Mouse (Mus musculus) telencephalon, adult 2 months (tissue): ENCODE results near the gene Gm21294.
"Not testable (repeated sequence)": the region's sequence is repeated elsewhere in the genome, so short reads cannot be mapped to it uniquely, and the experiment has no call there.

Source experiments
- DNase-seq: peaks from one replicate; pipeline ENCODE4 v3.0.0-alpha.2; 2011; ENCODE audit warnings: low read depth, low spot score

The Gm21294 gene

DNA sequence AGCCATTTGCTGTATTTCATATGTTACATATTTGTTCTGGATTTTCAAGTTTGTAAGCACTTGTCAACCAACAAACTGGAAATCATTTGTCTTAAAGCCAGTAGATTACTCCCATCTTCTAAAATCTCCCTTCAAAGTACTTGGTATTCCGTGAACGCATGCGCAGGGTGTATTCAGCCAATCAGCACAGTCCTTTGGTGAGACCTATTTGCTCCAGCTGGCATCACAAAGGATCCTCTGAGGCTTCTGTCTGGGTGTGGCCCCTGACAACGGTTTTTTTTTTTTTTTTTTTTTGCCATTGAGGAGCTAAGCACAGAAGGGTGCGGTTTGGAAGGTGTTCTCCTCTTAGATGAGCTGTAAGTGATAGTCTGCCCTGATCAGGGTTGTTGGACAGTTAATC lies at the start of gene Gm21294:
TSS of gene Gm21294 (plus strand) at position 301 of the 400 bp plus-strand sequence.
- not testable (repeated sequence) for DNase-seq

DNA sequence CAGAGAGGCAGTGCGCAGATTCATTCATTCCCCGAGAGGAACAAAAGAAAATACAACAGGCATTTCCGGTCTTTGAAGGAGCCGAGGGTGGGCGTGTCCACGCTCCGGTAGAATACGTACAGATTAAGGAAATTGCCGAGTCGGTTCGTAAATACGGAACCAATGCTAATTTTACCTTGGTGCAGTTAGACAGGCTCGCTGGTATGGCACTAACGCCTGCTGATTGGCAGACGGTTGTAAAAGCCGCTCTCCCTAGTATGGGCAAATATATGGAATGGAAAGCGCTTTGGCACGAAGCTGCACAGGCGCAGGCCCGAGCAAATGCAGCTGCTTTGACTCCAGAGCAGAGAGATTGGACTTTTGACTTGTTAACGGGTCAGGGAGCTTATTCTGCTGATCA lies 73.6 kb downstream of the Gm21294 start:
- not testable (repeated sequence) for DNase-seq
